Mouse (Mus musculus): ENCODE results near the gene Pcdh10.

Gene Pcdh10

GRCm38 (mm10) chr3:45378145-45378544 lies at the start of gene Pcdh10:
Gene Pcdh10, plus strand, starts transcription at chr3:45378398.
- peak; percentile 79 for DNase-seq (ENCODE audit: low read depth, low spot score)

- DNase-seq (ENCODE audit: low read depth, low spot score), result no peak
These were observed 22.3 kb upstream of the Pcdh10 start for GRCm38 (mm10) chr3:45355919-45356318.

- no peak for DNase-seq (ENCODE audit: low read depth, low spot score)
These were observed 9.2 kb upstream of the Pcdh10 start for GRCm38 (mm10) chr3:45368952-45369351.

- peak; percentile 21 for DNase-seq (ENCODE audit: low read depth, low spot score)
These were observed 2.3 kb upstream of the Pcdh10 start for GRCm38 (mm10) chr3:45375761-45376500.

GRCm38 (mm10) chr3:45376501-45377390 lies 1.5 kb upstream of the Pcdh10 start:
- no peak for DNase-seq (ENCODE audit: low read depth, low spot score)

- DNase-seq (ENCODE audit: low read depth, low spot score), result no peak
These were observed 703 bp upstream of the Pcdh10 start for GRCm38 (mm10) chr3:45377391-45377998.

- DNase-seq (ENCODE audit: low read depth, low spot score), result no peak
These were observed 1.4 kb downstream of the Pcdh10 start for GRCm38 (mm10) chr3:45379541-45379971.

- DNase-seq (ENCODE audit: low read depth, low spot score), result no peak
These were observed 2.0 kb downstream of the Pcdh10 start for GRCm38 (mm10) chr3:45379972-45380761.

- no peak for DNase-seq (ENCODE audit: low read depth, low spot score)
These were observed 2.9 kb downstream of the Pcdh10 start for GRCm38 (mm10) chr3:45380811-45381761.

GRCm38 (mm10) chr3:45382032-45382755 lies 4.0 kb downstream of the Pcdh10 start:
- DNase-seq (ENCODE audit: low read depth, low spot score), result no peak

- no peak for DNase-seq (ENCODE audit: low read depth, low spot score)
These were observed 5.6 kb downstream of the Pcdh10 start for GRCm38 (mm10) chr3:45383831-45384230.

GRCm38 (mm10) chr3:45385028-45385427 lies 6.8 kb downstream of the Pcdh10 start:
- DNase-seq (ENCODE audit: low read depth, low spot score), result no peak

GRCm38 (mm10) chr3:45385451-45385850 lies 7.3 kb downstream of the Pcdh10 start:
- no peak for DNase-seq (ENCODE audit: low read depth, low spot score)

- no peak for DNase-seq (ENCODE audit: low read depth, low spot score)
These were observed 8.3 kb downstream of the Pcdh10 start for GRCm38 (mm10) chr3:45386512-45386911.

- no peak for DNase-seq (ENCODE audit: low read depth, low spot score)
These were observed 18.9 kb downstream of the Pcdh10 start for GRCm38 (mm10) chr3:45397101-45397500.

GRCm38 (mm10) chr3:45403239-45403638 lies 25.0 kb downstream of the Pcdh10 start:
- no peak for DNase-seq (ENCODE audit: low read depth, low spot score)

- no peak for DNase-seq (ENCODE audit: low read depth, low spot score)
These were observed 53.5 kb downstream of the Pcdh10 start for GRCm38 (mm10) chr3:45431691-45432090.

- DNase-seq (ENCODE audit: low read depth, low spot score), result no peak
These were observed 54.1 kb downstream of the Pcdh10 start for GRCm38 (mm10) chr3:45432172-45432765.
